Mouse (Mus musculus) thymus, postnatal 14 days (tissue): ENCODE measurements around the gene Fam83c.
"Not testable (repeated sequence)": the region's sequence is repeated elsewhere in the genome, so short reads cannot be mapped to it uniquely, and the experiment has no call there.

Experiments
- DNase-seq: peaks from one replicate; pipeline ENCODE4 v3.0.0; 2021

Fam83c gene

DNA sequence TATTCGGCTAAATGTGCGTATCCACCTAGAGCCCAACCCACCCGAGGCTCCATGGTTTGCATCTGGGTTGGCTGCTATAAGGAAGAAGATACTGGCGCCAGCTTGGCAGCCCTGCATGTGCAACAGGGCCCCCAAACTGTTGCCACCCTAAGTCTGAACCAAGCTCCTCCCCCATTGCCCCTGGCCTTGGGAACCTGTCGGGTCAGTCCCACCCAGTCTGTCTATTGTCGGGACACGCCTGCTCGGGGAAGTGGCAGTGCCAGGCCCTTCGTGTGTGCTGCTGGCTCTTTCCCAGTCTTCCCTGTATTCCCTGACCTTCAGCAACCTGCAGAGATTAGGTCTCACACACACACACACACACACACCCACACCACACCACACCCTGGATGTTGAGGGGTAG lies at the start of gene Fam83c:
TSS of gene Fam83c (minus strand) at position 123 of the 400 bp plus-strand sequence.
- DNase-seq = no peak

GRCm38 (mm10) chr2:155882087-155882486 lies 47.4 kb upstream of the Fam83c start:
- no peak for DNase-seq

GRCm38 (mm10) chr2:155878964-155879876 lies 44.6 kb upstream of the Fam83c start:
- no peak for DNase-seq

DNA sequence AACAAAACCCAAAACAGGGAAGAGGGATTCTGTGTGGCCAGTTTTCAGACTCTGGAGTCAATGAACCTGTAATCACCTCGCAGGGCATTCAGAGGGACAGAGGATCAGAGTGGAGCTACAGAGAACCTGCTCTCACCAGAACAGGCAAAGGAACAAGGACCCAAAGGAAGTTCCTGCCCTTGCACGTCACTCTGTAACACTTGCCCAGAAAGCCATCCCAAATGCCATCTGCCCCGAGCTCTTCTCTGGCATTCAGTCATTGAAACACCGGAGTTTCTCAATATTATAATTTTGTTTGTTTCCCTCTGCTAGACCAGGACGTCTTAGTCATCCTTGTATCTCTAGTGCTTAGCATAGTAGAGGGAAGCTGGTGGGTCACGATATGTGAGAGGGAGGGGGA lies 39.0 kb upstream of the Fam83c start:
- no peak for DNase-seq

DNA sequence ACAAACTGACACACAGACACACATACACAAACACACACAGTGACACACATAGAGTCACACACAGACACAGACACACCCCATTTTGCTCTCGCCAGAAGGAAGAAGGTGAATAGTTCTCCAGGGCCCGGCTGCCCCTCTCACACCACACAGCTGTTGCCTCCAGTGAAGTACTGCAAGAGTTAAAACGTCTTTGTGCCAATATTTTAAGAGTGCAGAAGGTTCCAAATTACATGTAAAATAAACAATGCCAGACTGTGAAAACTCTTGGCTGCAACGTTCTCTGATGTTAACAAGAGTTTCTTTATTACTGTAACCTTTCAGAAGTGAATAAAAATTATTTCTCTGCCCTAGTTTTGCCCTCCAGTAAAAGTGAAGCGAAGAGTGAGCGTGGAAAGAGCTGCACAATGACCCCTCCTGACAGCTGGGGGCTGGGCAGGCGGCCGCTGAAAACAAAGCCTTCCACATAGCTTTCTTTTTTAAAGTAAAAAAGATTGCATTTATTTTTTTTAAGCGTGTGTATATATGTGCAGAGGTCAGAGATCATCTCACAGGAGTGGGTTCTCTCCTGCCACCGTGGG lies 38.4 kb upstream of the Fam83c start:
- DNase-seq = no peak

DNA sequence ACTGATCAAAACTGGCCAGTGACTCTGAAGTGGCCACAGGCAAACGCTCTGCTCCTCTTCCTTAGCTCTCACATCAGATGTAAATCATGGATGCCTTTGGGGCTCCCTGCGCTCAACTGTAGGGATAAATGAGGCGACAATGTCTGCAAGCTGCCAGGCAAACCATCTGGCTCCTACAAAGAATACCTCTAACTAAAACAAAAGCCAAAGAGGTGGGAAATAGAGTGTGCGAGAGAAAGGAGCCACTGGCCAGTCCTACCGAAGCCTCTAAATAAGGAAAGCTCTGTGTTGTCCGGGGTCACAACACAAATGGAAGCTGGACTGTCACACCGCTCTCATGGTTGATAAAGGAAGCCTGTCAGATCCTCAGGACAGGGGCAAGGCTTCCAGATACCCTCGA lies 37.8 kb upstream of the Fam83c start:
- DNase-seq = no peak

DNA sequence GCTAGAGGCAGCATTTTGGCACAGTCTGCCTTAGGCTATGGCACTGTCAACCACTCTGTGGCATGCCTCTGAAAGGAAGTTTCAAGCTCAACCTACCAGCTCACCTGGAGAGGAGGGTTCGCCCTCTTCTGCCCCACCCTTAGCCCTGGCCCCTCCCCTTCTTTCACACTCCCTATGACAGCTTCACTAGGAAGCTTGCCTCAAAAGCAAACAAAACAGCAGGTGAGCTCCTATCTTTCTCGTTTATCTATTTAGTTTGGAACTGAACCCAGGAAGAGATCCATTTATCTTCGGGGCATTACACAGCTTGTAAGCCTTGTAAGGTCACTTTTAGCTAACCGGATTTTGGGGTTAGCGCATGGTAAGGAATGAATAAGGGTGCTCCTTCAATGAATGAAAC lies 35.1 kb upstream of the Fam83c start:
- DNase-seq = no peak

DNA sequence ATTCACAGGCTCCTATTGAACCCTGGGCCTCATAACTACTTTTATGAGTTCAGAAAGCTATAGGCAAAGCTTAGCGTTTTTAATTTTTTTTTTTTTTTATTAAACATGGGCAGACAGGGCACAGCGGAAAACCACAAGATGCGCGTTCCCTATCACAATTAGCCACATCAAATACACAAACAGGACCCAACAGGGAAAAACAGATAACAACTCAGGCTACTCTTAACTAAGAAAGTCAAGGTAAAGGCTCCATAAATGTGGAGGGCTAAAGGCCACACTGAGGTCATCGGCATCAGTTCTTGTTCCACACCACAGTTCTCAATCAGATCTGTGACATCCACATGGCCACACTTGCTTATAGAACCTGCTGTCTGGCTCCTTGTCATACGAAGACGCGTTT lies 33.7 kb upstream of the Fam83c start:
- no peak for DNase-seq

- no peak for DNase-seq
These were observed 28.7 kb upstream of the Fam83c start for GRCm38 (mm10) chr2:155863301-155863867.

DNA sequence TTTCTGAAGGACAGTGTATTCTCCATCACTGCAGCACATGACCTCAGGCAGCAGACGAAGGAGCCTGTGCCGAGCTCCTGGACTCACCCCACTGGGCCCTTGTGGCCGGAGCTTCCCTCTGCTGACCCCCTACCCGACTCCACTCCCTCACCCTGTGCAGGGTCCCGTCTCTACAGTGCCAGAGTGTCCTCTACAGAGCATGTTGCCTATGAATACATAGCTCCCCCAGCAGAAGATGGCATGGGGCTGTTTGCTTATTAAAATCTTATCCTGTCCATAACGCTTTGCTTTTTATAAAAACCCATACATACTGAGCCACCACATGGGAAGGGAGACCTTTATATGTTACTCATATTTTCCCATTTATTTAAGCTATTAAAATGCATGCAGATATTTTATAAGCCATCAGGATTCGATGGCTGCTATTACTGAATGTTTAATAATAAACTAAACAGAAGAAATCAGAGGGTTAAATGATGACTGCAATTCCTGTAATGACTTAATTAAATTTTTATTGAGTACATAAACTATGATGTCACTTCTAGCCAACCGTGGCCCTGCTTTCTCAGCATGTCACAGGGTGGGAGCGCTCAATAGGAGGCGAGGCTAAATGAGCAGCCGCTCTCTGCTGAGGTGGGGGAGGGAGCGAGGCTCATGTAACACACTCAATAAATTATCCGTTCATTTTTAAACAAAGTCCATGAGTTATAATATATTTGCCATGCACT lies 28.1 kb upstream of the Fam83c start:
- no peak for DNase-seq

GRCm38 (mm10) chr2:155861581-155861980 lies 26.9 kb upstream of the Fam83c start:
- DNase-seq = no peak

DNA sequence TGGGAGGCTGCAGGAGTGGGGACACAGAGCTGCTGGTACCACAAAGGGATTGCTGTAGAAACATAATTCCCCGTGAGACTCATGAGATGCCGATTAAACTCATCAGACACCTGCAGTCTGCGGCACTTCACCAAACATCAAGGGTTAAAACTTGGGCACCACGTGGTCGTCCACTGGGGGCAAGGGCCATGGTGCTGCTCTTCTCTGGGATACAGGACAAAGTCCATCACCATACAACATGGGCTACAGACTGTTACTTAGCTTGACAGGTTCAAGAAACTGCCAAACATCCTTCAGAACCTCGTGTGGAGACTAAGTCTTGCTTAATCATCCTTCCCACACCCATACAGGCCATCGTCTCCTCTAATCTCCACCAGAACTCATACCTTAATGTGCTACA lies 25.4 kb upstream of the Fam83c start:
- no peak for DNase-seq

DNA sequence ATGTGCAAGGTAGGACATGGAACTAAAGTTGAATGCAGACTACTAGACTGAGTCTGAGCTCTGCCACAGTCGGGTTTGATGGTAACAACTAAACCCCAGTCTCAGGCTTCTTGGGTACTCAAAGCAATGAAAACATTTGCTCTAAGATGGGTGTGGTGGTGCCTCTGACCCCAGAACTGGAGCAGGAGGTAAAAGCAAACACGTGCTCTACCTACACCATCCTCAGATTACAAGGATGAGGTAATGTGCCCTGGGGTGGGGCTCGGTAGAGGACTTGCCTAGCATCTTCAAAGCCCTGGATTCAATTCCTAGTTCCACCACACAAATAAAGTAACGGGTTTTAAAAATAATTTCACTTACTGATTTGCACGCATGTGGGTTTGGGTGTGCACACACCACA lies 17.9 kb upstream of the Fam83c start:
- no peak for DNase-seq

- DNase-seq = no peak
These were observed 15.5 kb upstream of the Fam83c start for GRCm38 (mm10) chr2:155850120-155850519.

GRCm38 (mm10) chr2:155849464-155849863 lies 14.8 kb upstream of the Fam83c start:
- no peak for DNase-seq

- DNase-seq = peak; percentile 80
These were observed 13.6 kb upstream of the Fam83c start for GRCm38 (mm10) chr2:155848291-155848690.

- DNase-seq = no peak
These were observed 12.3 kb upstream of the Fam83c start for GRCm38 (mm10) chr2:155846930-155847329.

GRCm38 (mm10) chr2:155838961-155839360 lies 4.3 kb upstream of the Fam83c start:
- no peak for DNase-seq

GRCm38 (mm10) chr2:155837961-155838360 lies 3.3 kb upstream of the Fam83c start:
- DNase-seq = no peak

- DNase-seq = not testable (repeated sequence)
These were observed 2.6 kb downstream of the Fam83c start for GRCm38 (mm10) chr2:155832087-155832486.

GRCm38 (mm10) chr2:155831302-155831701 lies 3.4 kb downstream of the Fam83c start:
- DNase-seq = no peak

DNA sequence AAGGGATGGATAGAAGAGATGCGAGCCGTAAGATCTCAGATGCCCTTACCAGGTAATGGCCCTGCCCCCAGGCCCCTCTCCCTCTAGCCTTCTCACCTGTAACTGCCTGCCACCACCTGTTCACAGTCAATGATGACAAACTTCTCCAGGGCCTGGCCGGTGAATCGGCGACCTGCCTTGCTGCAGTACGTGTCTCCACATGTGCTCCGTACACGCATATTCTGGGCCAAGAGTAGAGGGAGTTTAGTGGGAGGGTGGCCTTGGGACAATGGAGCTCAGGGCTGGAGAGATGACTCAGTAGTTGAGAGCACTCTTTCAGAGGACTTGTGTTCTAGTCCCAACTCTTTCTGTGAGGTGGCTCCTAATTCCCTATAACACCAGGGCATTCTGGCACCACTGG lies 3.8 kb downstream of the Fam83c start:
- DNase-seq = no peak
